Mouse (Mus musculus): Measurements from ENCODE around the gene Dnmt1.
A peak's percentile ranks its signal among the peaks of the same experiment; 100 is the strongest.

DNA sequence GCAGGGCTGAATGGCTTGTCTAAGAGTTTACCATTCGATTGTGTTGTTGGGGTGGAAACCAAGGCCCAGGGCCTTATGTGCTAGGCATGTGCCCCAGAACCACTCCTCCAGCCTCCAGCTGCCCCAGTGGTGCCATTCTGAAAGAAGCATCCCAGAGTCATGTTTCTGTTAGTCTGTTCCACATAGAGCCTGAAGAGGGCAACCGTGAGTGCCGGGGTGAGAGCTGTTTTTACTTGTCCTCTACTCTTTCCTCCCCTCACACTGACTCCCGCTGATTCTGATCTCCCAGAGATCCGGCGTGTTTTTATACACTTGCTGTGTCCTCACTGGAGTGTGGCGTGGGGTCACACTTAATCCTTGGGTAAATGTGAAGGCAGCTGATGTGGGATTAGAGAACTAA lies 48.3 kb upstream of the Dnmt1 start:
- TF ChIP-seq CTCF (conservative IDR thresholded peaks at IDR 0.05 in 1 of 2, IDR thresholded peaks at IDR 0.05 in 1 of 2; ENCODE audit: low read depth in 2 of 2, low read length in 2 of 2) (peak in 1 of 2 experiments; percentile 51; a peak in 2 of 4 replicates), E2F4 (IDR thresholded peaks at IDR 0.05; ENCODE audit: insufficient replicate concordance, low read depth, low read length) (no peak), MAFK (IDR thresholded peaks at IDR 0.05; ENCODE audit: insufficient replicate concordance, low read length) (no peak), ETS1 (conservative IDR thresholded peaks at IDR 0.05; ENCODE audit: low read depth, low read length) (no peak), USF1 (IDR thresholded peaks at IDR 0.05; ENCODE audit: low read depth, low read length) (no peak), MAZ (IDR thresholded peaks at IDR 0.05; ENCODE audit: low read depth, low read length) (no peak), TBP (conservative IDR thresholded peaks at IDR 0.05; ENCODE audit: low read depth, low read length) (no peak), NELFE (IDR thresholded peaks at IDR 0.05; ENCODE audit: low read depth, low read length) (no peak), EP300 (IDR thresholded peaks at IDR 0.05; ENCODE audit: low read length) (no peak), ZMIZ1 (IDR thresholded peaks at IDR 0.05; ENCODE audit: low read depth, low read length) (no peak)

Measured in CH12.LX (cell line).